Mouse (Mus musculus): ENCODE data around the gene Gcgr.
"Not testable (repeated sequence)": the region's sequence is repeated elsewhere in the genome, so short reads cannot be mapped to it uniquely, and the experiment has no call there.

Gene Gcgr

DNA sequence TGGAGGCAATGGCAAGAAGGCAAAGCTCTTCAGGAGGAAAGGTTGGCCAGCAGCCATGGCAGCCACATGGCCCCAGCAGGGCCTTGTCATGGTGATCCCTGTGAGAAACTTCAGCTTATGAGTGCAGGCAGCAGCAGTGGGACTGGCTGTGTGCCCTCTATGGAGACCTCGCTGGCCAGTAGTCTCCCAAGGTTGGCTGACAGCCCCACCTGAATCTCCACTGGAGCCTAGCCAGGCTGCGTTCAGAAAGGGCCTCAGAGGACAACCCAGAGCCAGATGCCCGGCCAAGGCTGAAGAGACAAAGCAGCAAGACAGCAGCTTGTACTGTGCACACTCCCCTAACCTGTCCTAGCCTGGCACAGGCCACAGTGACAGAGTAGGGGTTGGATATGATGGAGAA is 8.0 kb downstream of the Gcgr start:
- no peak for DNase-seq (ENCODE audit: low spot score)

DNA sequence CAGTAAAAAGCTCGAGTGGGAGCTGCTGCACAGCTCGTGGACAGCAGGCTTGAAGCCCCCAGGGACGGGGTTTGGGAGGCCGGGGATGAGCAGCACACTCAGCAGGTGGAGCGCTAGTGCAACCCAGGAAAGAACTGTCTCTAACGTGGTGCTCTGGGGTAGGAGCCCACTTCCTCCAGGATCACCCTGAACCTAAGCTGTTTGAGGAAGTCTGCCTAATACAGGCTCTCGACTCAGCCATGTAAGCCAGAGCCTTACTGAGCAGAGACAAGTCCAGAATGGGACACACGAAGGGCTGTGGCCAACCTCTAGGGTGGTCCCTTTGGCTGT is 8.4 kb downstream of the Gcgr start:
- DNase-seq (ENCODE audit: low spot score): no peak

DNA sequence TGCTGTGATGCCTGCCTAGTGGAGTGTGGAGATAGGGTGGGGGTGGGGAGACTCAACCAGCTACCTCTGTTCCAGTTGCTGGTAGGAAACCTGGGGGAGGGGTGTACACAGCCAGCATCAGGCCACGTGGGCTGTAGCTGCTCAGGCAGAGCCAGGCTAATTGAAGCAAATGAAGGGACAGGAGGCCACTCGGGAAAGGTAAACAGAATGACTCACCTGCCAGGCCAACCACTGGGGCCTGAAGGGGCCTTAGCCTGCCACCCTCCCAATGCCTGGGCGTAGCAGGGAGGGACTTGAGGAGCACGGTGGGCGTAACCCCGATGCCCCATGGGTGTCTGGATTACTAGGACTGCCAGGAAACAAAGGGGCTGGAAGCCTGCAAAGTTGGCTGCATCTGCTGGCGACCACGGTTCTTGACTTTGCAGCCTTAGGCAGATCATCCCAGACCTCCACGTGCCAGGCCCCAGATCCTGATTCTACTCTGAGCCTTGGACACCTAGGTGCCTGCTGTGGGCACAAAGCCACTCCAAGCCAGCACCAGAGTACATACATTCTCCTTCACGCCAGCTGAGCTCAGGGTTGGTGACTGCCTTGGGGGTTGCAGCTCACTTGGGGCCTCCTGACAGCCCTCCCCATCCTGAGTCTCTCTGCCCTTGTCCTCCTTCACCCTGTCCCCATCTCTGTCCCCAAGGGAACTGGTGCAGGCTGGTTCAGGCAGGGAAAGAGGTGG is 9.0 kb downstream of the Gcgr start:
- no peak for DNase-seq (ENCODE audit: low spot score)

DNA sequence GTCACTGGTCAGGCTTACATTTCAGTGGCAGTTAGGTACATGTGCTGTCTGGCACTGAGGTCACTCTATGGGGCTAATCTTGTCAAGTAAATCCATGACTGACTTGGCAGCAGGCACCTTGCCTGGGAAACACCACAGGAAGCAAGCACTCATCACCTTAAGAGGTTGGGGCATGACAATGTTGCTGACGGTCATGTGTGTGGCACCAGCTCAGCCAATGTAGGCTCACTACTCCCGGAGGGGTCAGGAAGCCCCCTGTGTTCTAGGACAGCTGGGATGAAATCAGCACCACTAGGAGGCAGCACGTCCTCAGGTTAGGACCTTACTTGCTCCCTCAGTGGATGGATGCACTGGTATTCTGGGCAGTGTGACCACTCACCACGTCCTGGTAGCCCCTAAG is 11.4 kb downstream of the Gcgr start:
- DNase-seq (ENCODE audit: low spot score): no peak

DNA sequence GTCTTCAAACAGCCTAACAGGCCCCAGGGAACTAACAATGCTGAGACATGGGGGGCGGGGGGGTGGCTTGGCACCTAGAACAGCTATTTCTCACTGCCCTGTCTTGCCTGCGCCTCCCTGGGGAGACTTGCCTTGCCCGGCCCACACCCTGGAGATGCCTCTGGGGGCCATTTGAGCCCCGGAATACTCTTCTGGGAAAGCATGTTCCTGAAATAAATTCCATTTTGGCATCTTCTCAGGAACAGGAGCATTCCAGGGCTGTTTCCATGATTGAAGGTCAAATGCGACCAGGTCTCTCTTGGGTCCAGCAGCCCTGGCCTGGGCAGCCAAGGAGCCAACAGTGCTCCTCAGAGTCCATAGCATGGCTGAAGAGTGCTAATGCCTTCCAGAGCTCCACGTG is 11.9 kb downstream of the Gcgr start:
- DNase-seq (ENCODE audit: low spot score): no peak

DNA sequence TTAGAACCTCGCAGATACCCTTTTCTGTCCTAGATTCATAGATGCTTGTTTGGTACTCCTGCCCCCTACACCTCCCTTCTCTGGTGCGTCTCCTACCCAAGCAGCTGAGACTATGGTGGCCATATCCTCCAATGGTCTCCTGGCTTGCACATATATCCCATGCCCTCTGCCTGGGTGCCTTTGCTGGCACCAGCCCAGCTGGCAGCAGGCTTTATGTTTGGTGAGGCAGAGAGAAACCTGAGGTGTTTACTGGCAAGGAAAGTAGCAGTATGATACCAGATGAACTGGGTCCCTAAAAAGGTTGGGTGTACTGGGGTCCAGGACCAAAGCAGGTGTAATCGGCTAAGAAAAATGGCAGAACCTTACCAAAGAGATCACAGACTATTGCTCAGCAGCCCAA is 15.5 kb downstream of the Gcgr start:
- no peak for DNase-seq (ENCODE audit: low spot score)

DNA sequence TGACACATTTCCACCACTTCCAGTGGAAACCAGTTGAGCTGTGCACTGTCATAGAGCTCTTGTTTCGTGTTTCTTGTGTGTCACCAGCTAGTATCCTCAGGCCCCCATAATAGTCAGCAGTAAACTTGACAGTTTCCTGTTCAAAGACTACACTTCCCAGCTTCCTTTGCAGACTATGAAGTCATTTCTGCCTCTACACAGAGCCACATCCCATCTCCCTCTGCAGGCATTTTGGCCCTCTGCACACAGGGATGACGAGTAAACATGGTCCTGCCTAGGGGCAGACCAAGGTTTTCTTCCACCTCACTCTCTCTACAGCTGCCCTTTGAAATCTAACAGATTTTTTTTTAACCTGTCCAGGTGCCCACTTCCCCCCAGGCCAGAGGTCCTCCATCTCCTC is 17.0 kb downstream of the Gcgr start:
- DNase-seq (ENCODE audit: low spot score): no peak

DNA sequence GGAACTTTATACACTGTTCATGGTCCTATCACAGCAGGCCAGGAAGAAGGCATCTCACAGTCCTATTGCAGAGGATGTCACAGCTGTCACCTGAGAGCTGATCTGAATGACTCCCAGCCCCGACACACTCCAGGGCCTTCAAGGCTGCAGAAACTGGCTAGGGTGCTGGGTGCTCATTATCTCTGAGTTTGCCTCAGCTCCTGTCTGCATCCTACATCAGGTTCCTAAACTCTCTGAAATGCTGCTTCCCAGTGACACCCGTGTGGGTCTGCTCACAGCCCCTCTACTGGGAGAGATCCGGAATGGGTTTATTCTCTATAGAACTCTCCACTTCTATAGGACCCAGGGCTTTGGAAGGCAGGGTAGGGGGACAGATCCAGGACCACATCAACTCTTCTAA is 17.7 kb downstream of the Gcgr start:
- no peak for DNase-seq (ENCODE audit: low spot score)

DNA sequence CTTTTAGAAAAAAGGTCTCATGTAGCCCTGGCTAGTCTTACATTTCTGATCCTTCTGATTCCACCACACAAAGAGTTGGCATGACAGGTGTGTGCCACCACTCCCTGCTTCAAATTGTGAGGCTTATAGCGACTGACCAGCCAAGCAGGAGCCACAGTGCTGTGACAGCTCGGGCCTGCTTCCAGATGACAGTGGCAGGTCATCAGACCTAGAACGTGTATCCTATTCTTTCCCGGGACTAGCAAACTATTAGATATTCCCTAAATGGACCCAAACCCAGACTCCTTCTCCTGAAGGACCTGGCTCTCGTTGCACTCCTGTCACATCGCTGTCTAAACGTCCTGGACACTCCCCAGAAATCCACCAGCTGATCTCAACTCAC is 18.3 kb downstream of the Gcgr start:
- DNase-seq (ENCODE audit: low spot score): no peak

DNA sequence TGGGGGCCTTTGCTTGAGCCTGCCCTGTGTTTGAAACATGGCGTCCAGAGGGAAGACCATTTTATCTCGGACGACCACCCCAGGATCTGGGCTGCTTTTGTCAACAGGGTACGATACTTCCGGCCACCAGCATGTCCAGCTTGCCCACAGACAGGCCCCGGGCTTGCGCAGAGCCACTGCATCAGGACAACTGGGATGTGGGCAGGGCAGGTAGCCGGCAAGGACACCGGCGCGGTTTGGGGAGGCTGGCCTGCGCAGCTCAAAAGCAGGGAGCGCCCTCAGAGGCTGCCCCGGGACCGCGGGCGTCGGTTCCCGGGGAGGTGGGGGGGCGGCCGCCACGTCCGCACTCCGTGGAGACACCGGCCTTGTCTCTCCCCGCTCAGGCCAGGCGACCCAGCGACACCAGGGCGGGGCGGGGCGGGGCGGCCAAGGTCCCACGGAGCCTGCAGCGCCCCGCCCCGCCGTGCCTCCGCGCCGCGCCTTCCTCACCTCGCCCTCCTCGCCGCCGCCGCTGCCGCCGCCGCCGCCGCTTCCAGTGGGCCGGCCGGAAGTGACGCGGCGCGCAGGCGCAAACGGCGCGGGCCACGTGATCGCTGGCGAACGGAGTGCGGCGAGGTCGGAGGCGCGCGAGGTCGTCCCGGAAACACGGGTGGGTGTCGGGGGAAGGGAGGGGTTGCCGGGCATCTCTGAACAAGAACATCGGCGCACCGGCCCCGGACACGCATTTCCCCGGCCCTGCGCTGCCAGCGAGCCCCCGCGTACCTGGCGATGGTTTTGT is 18.9 kb downstream of the Gcgr start, which contains the start of gene Mcrip1:
Gene Mcrip1 (minus strand): TSS at position 560 of the 778 bp plus-strand sequence.
- peak; percentile 87 for DNase-seq (ENCODE audit: low spot score)

DNA sequence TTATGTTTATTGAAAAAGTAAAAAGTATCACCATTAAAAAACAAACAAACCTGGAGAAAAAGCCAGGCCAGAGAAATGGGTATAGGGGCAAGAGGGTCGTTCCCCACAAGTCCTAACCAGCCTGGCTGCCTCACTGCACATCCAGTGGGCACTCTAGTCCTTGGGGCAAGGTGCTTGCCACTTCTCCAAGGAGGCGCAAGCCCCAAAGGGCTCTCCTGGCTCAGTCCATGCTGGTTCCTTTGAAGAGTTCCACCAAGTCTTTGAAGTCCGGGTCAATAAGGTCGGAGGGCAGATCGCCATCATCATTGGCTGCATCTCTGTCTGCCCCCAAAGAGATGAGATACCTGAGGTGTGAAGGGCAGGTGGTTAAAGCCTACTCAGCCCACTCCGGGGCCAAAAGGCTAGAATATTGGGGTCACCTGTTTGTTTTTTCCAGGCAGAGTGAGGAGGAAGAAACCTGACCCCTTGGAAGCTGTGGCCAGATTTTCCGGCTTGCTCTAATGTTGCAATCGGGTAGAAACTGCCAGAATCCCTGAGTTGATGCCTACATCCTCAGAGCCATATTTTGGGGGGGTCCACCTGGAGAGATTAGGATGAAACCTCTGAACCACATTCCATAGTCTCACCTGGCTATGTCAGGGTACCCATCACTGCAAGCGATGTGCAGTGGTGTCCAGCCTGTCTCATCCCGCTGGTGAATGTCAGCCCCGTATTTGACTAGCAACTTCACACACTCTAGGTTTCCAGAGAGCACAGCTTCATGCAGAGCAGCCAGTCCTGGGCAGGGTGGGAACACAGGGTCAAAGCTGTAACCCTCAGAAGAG is 19.7 kb downstream of the Gcgr start:
- DNase-seq (ENCODE audit: low spot score): no peak

DNA sequence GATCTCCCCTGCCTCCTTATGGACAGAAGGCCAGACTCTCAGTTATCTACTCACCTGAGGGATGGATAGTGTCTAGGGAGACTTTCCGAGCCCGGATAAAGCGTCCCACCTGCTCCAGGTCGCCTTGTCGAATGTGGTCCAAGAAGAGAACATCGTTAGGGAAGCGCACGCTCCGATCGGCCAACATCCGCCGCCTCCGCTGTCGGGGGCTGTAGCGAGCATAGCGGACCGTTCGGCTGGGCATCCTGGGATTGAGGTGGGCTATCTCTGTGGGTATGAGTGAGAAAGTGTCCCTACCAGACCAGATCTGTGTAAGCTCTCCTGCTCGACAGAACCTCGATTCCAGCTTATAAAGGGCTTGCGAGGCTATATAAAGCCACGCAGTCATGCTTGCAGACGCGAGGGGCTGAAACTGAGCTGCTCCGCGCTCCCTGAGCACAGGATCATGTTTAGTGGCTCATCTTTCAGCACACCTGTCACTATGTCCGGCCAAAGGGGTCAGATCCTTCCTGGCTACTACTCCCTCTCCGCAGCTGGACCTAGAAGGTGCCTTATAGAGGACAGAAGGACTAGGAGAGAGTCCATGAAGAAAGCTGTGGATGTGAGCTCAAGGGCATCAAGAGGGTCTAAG is 20.4 kb downstream of the Gcgr start, which contains the start of gene Ppp1r27:
Gene Ppp1r27 (minus strand): TSS at position 323 of the 631 bp plus-strand sequence.
- DNase-seq (ENCODE audit: low spot score): no peak

DNA sequence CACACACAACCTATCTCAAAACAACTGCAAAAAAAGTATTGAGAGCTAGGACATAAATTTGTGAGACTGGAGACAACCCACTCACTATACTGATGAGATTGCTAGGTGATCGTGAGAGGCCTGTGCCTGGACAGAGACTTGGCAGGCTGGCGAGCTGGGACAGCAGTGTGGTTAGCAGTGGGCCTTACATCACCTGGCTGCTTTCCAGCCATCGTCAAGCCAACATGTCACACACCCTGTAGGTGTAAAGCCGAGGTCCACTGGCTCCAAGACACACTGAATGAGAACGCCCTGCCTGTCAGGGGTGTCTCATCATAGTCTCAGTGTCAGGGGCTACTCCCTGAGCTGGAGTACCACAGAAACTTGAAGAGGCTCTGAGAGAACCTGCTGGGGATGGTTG is 22.2 kb downstream of the Gcgr start:
- DNase-seq (ENCODE audit: low spot score): no peak

DNA sequence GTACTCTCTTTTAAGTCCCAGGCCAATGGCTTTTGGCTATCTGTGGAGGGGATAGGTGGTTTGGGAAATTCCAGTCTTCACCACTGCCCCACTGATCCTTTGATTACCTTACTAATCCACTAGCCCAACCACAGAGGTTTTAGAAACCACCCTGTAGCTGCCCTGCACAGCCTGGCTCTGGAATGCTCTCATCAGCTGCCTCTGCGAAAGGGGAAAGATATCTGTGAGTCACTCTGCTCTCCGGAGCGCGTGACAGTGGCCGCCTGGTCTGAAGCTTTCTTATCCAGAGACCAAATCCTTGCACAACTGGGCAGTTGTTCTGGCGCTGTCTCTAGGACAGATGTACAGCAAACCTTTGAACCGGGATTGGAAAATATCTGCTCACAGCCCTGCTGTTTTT is 24.3 kb downstream of the Gcgr start:
- DNase-seq (ENCODE audit: low spot score): no peak

DNA sequence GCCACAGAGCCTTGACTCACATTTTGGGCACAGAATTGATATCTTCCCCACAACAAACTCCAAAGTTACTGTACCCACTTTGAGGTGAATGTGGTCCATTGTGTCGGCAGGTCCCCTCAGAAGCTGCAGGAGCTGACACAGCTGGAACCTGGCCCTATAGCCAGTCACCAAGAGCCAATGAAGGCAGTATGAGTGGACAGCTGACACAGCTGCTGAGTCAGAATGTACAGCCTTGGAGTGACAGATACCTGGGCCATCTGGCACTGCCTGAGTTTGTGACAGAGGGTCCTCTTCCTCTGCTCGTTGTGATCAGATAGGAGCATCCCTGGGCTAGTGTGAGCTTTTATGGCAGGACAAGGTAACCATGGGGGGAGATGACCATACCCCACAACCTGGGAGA is 24.8 kb downstream of the Gcgr start:
- no peak for DNase-seq (ENCODE audit: low spot score)

DNA sequence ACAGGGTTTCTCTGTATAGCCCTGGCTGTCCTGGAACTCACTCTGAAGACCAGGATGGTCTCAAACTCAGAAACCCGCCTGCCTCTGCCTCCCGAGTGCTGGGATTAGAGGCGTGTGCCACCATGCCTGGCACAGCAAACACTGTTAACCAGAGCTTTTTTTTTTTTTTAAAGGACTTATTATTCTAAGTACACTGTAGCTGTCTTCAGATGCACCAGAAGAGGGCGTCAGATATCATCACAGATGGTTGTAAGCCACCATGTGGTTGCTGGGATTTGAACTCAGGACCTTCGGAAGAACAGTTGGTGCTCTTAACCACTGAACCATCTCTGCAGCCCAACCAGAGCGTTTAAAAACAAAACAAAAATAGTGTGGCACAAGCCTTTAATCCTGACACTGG is 28.3 kb downstream of the Gcgr start:
- not testable (repeated sequence) for DNase-seq (ENCODE audit: low spot score)

DNA sequence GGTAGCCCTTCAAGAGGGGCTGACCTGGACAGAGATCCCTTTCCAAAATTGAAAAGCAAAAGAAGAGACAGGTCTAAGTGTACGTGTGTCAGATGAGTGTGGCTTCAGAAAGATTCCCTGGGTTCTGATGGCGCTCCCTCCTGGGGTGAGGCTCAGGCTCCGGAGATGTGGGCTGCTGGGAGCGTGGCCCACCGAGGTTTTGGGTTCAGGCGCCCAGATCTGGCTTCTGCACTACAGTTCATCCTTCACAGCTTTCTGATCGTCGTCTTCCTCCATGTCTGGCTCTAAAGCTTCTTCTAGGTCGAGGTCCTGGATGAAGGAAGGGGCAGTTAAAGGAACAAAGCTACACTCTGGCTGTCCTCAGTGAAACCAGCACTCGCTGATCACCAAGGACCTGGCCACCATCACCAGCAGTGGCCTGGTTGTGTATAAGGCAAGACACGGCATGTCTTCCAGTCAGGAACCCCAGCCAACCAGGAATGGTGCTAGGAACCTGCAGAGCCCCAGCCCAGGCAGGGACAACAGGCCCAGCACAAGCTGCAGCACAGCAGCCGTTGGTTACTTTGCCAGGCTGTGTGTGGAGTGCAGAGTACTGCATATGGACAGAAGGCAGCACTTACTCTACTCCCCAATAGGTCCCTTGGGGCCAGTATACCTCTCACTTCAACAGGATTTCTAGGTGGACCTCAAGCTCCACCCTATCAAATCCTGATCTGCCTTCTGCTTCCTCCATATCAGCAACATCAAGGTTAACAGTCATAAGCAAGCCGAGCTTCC is 30.6 kb downstream of the Gcgr start:
- no peak for DNase-seq (ENCODE audit: low spot score)

DNA sequence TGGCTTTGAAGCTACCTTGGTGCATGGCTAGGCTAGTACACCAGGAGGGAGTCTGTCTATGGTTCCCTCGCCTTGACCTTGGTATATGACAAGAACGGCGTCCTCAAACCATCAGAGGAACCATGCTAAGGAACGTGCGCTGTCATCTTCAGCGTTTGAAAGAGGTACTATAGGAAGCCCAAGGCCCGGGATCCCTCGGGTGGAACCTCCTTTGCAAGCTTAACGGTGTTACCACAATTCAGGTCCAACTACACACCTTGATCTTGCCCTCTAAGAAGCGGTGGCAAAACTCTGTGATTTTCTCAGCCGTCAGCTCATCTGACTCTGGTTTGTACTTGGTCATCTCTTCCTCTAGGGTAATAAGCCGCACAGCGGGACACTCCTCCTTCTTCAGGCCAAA is 32.5 kb downstream of the Gcgr start:
- DNase-seq (ENCODE audit: low spot score): no peak

DNA sequence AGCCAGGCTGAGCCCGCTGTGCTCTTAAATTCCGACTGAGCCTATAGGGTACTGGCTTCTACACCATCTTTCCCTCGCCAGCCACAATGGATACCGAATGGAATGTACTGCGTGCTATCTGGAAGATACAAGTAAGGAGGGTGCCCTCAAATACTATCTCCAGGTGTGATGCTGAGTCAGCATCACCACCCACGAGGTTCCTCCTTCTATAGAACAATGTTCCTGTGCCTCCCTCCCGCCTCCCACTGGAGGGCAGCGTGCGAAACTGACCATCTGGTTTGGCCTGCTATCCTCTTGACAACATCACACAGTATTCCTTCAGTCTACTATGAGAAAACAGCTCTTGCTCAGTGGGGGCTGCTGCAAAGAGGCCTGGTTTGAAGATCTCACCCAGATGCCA is 34.6 kb downstream of the Gcgr start:
- DNase-seq (ENCODE audit: low spot score): no peak

DNA sequence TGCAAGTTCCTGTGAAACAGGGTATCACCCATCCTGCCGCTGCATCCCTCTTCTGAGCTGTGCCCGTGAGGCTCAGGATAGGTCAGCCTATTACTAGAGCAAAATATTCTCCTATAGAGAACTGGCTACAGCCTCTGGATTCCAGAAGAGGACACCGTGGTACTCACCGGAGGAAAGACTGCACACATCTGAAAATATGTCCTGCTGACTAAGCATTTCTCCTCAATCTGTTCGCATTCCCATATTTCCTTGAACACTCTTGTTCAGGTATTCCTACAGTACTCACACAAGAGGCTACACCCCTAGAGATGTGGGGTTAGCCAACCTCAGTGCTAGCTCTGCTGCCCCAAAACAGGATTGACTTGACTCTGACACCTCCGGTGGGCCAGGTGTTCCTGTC is 37.8 kb downstream of the Gcgr start:
- no peak for DNase-seq (ENCODE audit: low spot score)

DNA sequence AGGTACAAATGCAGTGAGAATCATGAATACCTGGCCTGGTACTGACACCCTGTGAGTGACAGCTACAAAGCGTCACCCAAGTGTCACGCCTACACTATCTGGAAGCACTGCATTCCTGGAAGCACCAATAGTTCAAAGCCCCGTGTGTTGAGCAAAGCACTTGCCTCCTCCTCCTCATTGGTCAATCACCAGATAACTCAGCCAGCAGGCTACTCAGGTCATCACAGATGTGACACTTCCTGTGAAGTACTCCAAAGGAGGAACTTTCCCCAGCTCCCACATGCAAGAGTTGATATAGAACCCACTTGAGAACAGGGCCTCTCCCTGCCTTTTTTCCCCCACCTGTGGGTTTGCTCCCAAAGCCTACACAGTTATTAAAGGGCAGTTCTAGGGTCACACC is 40.6 kb downstream of the Gcgr start:
- no peak for DNase-seq (ENCODE audit: low spot score)

Data from left cerebral cortex, adult 11 months (tissue).